Mouse (Mus musculus) retina, postnatal 1 day (tissue): Measurements from ENCODE around the gene Evc.
A peak's percentile ranks its signal among the peaks of the same experiment; 100 is the strongest.

Experiments used
- DNase-seq: peaks from one replicate; pipeline ENCODE4 v3.0.0-alpha.2; 2012

Gene Evc

DNA sequence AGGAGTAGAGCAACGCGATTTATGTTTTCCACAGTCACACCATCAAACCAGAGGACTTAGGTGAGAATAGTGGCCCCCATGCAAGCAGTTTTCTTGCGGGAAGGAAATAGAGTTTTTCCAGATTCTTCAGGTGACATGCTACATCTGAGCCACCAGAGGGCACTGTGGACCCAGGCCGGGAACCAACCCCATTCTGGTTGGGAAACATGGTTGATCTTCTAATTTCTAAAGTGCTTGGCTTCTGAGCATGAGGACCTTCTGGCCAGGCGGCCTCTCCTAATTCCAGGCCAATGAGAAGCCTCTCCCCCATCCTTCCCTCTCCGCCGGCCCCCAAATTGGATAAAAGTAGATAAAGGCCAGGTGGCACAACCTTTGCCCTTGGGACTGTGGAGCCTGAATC lies 38.3 kb downstream of the Evc start:
- peak; percentile 56 for DNase-seq

DNA sequence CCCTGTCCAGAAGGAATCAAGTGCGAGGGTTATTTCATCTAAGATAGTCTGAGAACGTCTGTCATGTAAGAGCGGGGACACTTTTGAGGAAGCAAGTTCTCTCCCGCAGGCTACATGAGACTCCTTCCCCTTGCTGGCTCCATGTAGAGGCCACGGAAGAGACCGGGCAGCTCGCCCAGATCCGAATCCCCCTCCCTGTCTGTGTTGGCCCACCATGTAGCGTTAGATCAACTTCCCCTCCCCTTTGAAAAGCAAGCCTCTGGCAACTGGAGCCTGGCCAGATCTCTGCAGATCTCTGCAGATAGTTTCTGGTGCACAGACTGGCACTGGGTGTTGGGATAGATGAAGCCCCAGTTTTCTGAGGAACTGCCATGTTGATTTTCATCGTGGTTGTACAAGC lies 40.0 kb downstream of the Evc start:
- DNase-seq = no peak

DNA sequence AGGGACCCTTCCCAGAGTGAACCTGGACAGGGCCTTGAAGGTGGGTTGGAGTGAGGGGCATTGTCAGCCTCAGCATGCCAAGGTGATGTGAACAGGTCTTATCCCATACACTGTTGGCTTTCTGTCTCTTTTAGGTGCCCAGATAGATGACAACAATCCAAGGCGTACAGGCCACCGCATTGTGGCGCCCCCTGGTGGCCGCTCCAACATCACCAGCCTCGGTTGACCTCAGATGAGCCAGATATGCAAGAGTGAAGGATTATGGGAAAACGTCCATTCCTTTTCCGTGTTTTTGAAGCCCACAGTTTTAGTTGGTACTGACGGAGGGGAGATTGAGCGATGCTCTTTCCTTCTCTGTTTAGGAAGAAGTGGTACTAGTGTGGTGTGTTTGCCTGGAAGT lies 45.7 kb downstream of the Evc start:
- peak; percentile 16 for DNase-seq

DNA sequence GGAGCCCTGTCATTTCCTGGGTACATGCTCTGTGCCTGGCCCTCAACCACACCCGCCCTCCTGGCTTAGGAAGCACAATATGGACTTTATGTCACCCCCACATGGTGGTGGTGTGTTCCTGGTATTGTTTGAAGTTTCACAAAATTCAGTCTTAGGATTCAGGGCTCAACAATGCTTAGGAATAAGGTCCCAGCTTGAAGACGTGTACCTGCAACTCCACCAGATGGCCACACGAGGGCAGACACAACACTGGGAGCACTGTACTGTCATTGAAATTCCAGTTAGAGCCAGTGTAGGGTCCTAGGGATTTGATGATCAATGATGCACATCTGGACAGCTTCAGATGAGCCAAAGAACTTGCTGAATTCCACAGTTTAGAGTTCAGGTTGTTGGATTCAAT lies 47.5 kb downstream of the Evc start:
- DNase-seq = peak; percentile 71

DNA sequence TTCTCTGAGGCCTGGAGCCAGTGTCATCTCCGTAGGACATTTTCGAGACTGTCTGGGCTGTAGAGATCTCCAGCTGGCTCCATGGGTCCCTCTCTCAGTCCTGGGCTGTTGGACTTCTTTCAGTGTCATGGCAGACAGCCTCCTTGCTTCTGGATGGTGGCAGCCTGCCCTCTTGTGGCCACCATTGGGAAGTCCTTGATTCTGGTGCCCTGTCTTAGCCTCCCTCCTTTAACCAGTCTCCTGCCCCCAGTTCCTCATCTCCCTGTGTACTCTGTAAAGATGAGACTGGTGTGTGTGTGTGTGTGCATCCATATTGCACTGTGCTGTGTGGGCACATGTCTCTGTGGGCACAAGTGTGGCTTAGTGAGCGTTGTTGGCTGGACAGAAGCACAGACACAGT lies 48.3 kb downstream of the Evc start:
- peak; percentile 69 for DNase-seq

DNA sequence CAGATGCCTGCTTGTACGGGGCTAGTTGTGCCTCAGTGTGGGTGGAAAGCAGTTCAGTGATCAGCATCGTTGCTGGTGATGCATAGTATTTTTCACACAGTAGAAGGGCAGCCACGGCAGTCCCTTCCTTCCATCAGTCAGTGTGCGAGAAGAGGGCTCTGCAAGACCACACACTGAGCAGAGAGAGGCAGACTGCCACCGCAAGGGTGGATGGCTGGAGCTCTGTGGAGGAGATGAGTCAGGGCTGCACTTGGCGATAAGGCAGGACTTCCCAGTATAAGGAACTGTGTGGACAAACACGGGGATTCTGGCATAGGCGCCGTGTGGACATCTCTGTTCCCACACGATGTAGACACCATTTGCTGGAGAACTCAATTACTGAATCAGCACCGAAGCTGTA lies 55.7 kb downstream of the Evc start:
- no peak for DNase-seq

DNA sequence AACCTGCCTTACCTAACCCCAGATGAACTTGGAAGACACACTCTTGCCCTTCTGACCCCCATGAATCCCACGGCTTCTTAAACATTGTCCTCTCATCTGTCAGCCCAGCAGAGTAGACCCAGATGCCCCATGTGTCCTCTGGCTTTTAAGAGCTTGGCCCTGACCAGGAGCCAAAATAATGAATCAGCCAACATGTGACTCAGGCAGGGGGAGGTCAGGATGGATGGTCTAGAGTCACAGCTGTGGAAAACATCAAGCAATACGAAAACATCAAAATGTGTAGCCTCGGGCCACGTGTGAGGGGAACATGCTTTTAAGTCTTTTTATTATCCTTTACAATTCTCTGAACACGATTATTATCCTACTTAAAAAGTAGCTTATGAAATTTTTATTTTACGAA lies 72.9 kb downstream of the Evc start:
- peak; percentile 55 for DNase-seq

DNA sequence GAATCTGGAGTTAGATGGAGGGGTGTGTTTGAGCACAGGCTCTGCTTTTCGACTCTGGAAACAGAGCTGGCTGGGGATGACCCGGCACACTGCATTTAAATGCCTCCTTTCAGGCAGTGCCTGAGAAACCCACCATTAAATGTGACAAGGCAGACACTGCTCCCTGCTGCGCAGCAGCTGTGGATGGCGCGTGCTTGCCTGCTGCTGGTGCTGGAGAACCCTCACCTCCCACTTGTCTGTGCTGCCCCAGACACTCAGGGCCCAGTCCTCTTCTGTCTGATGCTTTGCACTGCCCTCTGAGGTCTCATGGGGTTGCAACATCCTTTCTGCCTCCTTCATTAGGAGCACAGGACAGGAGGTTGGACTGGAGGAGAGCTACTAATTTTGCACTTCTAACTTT lies 75.0 kb downstream of the Evc start:
- DNase-seq = peak; percentile 9

DNA sequence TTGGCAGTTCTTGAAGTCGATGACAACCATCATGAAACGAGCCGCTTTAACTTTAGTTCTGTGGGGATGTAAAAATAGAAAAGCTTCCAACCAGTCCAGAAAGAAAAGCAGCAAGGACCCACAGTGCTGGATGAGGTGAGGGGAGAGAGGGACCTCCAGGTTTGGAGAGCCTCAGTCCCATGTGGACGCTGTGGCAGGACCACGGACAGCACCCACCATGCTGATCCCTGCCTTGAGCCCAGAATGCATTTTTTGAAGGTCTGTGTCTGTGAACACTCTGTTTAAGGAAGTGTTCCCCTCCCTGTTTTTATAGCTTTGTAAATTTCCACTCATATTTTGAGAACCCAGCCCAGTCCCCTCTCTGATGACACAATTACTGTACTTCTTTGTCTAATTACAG lies 79.5 kb downstream of the Evc start:
- DNase-seq = peak; percentile 21

DNA sequence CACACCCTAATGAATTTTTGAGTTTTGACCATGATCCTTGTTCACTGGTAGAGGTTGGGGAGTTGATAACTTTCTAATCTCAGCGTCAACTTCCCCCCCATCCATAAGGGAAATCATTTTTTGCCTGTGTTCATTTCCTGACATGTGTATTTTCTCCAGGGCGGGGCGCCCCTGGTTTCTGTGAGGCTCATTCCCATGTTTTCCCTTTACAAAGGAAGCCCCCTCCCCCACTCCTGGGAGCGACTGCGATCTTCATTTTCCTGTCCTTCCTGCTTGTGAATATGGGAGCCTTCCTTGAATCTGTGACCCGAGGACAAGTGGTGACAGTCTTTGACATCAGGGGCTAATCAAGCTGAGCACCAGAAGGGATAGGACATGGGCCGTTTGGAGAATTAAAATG lies 79.9 kb downstream of the Evc start:
- no peak for DNase-seq

DNA sequence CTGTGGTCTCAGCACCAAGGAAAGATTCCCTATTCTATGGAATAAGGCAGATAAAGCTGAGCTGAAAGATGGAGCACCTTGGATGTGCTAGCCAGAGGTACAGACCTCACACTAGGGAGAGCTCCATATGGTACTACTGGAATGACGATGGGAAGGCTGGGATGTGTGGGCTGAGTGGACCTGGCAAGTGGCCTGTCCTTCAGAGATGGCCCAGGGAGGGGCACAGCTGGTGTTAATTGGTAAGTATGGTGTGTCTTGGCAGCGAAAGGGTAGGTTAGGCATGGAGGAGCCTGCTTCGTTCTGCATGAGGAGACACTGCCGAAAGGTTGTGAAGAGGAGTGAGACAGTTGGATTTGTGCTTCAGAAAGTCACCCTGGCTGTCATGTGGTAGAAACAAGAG lies 82.2 kb downstream of the Evc start:
- DNase-seq = no peak

DNA sequence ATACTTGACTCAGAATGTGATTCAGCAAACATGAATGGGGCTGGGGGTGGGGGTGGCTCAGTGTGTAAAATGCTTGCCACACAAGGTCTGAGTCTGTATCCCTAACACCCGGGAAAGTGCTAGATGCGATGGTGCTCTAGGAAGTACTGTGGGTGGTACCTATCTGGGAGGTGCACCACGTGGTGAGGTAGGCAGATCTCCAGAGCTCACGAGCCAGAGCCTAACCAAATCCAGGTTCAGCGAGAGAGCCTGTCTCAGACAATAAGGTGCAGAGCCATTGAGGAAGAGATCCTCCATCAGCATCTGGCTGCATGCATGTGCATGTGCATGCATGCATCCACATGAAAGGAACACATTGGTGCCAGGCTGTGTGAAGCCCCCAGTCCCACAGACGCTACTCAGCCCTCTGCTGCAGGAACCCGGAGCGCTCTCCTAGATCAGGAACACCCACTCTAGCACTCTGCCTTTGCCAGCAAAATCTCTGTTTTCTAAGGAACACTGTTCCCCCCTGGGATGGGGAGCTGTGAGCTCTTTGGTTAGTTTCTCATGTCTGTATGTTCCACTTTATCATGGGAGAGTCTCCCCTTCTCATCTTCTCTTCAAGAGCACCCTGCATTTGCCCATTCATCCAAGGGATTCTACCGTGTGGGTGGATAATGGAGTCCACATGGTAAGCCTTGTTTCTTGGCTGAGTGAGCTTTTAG lies 84.4 kb downstream of the Evc start:
- DNase-seq = no peak

DNA sequence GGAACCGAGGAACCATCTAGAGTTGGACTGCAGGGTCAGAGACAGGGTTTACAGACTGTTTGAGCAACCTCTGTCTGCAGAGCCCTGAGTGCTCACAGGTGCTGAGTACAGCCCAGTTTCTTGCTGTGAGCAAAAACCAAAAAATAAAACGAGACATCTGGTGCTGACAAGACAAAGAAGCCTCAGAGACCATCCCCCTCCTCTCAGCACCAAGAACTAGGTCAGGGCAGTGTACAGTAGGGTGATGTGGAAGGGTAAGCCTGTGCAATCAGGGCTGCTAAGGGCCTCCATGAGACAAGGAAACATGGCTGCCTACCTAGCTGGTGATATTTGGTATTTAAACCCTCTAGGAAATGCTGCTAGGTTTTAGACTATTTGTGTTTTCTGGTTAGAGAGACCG lies 85.1 kb downstream of the Evc start:
- peak; percentile 55 for DNase-seq

DNA sequence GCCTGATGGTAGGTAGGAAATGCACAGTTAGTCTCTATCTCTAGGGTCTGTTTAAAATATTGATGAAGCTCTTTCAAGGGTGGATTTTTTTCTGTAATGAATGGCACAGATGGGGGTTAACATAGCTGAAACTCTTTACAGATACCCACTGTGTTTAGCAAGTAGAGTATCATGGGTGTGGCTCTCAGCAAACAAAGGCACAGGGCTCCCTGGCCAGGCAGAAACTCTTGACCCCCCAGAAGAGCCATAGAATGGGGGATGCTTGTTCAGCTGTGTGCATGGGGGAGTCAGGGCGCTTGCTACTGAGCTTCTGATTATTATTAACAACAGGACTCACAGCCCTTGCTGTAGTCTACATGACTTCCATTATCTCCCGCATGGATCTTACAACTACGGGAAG lies 87.8 kb downstream of the Evc start:
- no peak for DNase-seq

DNA sequence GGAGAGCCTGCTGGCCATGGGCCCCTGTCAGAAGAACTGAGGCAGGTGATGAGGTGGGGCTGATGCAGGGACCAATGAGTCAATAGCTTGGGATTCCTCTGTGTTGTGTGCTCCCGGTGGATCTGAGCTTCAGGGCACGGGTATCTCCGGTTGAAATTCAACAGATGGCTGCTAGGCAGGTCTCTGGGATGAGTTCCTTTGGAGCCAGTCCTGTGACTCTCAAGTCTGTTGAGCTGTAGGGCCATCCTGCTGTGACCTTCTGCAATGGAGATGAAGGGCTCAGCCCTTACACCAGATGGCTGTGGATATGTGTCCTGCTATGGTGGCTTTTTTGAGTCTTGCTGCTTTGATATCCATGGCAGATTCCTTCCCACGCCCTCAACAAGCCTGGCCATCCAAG lies 89.2 kb downstream of the Evc start:
- no peak for DNase-seq

DNA sequence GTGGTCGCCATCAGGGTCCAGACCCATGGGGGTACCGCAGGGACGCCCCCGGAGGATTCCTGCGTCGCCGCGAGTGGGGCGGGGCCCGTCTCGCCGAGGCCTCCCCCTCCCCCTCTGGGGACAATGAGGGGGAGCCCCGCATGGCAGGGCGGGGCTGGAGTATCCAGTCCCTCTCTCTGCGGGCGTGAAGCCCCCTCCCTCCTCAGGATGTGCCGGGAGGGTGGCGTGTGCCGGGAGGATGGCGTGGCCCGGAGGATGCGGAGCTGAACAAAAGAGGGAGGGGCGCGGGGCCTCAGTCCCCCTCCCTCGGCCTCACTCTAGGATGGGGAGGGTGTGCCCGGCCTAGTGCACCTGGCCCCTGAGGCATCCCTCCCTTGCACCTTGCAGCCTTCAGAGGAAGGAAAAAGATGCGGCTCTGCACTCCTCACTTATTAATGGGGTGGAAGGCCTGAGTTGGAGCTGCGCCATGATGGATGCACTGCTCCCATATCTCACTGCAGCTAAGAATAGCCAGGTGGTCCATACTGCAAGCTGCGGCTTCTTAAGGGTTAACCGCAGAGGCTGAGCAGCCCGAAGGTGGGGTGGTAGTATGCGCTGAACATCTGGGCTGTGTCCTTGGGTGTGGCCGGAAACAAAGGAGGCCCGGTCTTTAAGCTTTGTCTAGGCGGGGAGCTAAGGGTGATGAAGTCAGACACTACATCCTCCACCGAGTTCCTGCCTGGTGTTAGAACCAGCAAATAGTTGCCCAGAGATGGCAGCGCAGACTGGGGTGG lies 90.4 kb downstream of the Evc start:
- DNase-seq = peak; percentile 66

DNA sequence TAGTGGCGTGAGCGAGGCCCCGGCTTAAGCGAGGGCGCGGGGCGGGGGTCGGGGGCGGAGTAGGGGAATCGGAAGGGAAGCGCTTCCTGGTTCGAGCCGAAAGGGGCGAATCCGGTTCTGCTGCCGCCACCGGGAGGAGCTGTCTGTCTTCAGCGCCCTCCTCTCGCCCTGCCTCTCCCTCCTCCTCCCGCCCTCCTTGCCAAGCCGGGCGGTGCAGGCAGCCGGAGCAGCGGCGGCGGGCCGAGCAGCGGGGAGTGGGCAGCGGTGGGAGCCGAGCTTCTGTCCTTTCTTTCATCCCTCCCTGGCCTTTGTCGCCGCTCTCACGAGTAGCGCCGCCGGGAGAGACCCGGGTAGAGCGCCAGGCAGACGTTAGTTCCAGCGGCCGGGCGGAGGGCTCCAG lies 91.0 kb downstream of the Evc start:
- DNase-seq = peak; percentile 87

DNA sequence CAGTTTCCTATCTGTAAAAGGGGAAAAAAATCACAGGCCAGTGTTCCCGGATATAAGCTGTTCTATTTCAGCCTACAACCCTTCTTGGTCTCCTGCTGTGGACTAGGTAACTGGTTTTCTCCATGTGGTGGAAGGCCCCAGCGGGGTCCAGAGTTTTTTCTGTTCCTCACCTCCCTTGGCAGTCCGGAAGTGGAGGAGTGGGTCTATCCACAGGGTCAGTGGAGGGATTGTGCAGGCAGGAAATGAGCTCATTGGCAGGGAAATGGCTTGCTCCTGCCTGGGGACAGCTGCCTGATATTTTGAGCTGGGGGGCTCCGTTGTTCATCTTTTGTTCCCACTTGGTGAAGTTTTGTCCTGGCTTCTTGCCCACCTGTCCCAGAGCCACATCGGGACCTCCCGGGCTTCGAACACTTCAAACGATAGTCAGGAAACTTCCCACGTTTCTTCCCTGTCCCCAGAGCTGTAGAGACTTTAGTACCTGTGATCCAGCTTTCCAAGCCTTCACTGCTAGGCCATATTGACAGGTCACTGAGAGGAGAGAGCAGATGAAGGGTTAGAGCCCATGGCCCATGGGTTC lies 91.9 kb downstream of the Evc start:
- no peak for DNase-seq

DNA sequence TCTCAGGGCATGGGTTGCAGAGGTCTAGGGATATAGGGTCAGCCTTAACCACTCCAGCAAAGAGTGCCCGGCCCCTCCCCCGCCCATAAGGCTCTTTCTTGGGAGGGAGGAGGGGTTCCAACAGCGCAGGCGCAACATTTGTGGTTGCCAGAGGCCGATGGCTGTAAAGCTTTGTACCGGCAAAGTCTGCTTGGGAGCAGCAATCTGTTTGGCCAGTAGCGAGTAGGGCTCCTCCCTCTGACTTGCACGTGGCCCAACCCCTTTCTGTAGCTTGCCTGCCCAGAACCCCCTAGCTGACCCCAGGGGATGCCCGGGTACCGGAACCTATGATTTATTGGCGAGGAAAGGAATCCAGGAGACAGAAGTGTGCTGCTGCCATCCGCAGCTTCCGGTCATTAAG lies 92.5 kb downstream of the Evc start:
- DNase-seq = peak; percentile 87

DNA sequence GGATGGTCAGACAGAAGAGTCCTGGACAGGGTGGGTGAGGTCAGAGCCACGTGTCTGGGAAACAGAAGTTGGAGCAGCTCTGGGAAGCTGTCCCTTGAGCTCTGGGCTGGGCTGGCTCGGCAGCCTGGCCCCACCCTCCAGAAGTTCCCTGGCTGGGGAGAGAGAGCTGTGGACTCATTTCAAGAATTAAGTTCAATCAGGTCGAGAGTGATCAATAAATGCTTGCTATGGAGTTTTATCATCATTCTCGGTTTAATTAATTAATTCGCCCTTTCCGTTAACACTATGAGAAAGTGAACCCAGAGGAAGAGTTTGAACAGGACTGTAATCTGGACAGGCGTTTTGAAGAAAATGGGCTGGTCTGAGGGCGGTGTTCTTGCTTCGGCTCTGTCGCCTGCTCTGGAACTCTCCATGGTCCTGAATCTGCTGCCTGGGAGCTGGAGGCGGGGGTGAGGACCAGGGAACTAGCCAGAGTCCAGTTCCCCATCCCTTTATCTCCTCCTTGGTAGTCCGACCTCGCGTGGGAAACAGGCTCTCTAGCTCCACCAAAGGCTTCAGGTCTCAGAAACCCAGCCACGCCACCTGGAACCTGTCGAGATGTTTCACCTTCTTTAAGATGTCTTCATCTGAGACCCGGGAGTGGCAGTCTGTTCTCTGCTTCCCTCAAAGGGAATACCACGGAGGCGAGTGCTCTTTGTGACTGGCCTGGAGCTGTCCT lies 93.4 kb downstream of the Evc start:
- DNase-seq = peak; percentile 84

DNA sequence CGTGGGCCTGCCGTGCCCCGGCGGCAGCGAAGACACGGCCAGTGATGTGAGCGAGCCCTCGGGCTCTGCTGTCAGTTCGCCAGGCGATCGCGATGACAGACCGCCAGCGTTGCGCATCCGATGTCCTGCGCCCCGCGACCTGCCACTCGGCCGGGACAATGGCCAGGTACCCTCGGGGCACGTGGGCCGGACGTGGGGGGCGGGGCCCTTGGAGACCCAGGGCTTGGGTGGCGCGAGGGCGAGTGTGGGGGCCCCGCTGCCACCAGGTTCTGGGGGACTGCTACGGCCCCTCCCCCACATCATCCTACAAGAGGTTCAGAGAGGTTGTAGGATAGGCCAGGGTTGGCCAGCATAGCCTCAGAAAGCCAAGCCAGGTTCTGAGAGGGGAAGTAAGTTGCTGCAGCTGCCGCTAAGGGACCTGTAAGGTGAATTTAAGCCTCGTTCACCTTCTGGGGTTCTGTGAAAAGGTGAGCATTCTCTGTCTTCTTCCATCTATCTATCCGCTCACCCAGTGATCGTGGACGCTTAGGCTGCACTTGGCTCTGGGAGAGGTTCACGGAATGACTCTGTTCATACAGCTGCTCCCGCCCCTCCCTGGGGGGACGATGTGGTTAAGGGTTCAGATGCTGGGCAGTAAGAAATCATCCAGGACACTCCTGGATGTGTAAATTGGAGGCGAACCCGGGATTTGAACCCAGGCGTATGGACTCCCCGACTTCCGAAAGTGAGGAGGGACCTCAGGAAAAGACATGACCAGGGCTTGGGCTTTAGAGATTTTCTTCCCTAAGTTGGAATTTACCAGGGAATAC lies 94.1 kb downstream of the Evc start:
- no peak for DNase-seq

DNA sequence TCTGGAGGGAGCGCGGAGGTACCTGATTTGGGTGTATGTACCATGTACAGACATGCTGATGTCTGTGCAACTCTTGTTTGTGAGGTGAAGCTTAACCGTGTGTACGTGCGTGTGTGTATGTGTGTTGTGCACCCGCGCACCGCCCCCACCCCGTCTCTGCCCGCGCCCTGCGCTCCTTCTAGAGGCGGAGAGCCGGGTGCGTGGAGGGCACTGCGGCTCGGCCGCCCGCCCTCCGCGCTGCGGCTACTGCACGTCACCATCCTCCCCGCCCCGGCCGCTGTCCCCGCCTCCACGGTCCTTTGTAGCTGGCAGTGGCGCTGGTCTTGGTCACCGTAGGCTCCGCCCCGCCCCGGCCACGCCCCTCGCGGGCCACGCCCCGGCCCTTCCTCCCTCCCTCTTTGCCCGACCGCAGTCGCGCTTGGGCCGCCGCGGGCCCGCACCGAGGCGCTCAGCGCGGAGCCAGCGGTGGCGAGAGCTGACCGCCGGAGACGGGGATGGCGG lies 95.0 kb downstream of the Evc start, which contains the start of gene Crmp1:
Crmp1 (plus strand) TSS at position 290 of the 501 bp plus-strand sequence.
- DNase-seq = peak; percentile 93

DNA sequence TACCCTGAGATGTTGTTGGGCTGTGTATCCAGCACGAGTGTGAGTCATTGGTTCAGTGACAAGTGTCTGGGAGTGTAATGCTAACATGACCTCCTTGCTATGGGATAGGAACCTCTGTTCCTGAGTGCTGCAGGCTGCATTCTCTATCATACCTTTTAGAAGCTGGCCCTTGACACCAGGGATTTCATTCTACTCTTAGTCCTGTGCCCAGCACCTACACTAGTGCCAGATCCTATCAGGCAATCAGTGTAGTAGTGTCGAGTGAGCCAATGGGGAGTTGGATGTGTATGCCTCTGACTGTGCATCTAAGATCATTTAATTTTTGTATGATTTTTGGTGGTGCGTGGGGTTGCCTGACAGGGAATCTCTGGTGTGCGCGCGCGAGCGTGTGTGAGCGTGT lies 95.5 kb downstream of the Evc start:
- DNase-seq = no peak
